7 mouse cellular contexts compared by ENCODE assay signal in genomic region chr11:86436843-86437242, GRCm38 (mm10). TPM values are rescaled to one million over a fixed set of nuclear protein-coding genes. Genes with fewer than 3 reads are reported as not detected.
DNase-seq lines count a peak whose midpoint lies in the region; ATAC-seq and TF ChIP-seq lines count a peak whose summit lies in the region.

No protein-coding gene starts in this region.

- TF ChIP-seq EP300 in liver, embryonic 14.5 days (IDR thresholded peaks at IDR 0.05; ENCODE audit: low read depth), result no peak
- TF ChIP-seq EP300 in stomach, postnatal 0 days (optimal IDR thresholded peaks at IDR 0.05), result no peak

- peak; percentile 64 for TF ChIP-seq CTCF in liver, embryonic 14.5 days (IDR thresholded peaks at IDR 0.05; ENCODE audit: low read depth)
- TF ChIP-seq CTCF in stomach, postnatal 0 days (IDR thresholded peaks at IDR 0.05; ENCODE audit: low read depth), result peak; percentile 79

- no peak overlapping the region for H3K9ac ChIP-seq in hindbrain, embryonic 15.5 days
- no peak overlapping the region for H3K9ac ChIP-seq in hindbrain, embryonic 12.5 days
- H3K9ac ChIP-seq in embryonic facial prominence, embryonic 15.5 days, result no peak overlapping the region
- no peak overlapping the region for H3K9ac ChIP-seq in liver, embryonic 14.5 days (replicated peaks)
- H3K9ac ChIP-seq in stomach, postnatal 0 days (ENCODE audit: low read length), result no peak overlapping the region

- no peak for ATAC-seq in hindbrain, embryonic 15.5 days (ENCODE audit: low FRiP score, low read depth)
- ATAC-seq in hindbrain, embryonic 12.5 days (ENCODE audit: low FRiP score), result no peak
- ATAC-seq in embryonic facial prominence, embryonic 15.5 days (ENCODE audit: insufficient number of reproducible peaks, low FRiP score, low TSS enrichment, low read depth), result no peak
- ATAC-seq in liver, embryonic 14.5 days (ENCODE audit: insufficient read depth), result no peak
- ATAC-seq in stomach, postnatal 0 days (ENCODE audit: low FRiP score, low TSS enrichment), result peak; percentile 79

- no peaks in the 10 kb centered on the region for H3K9me3 ChIP-seq in hindbrain, embryonic 15.5 days
- H3K9me3 ChIP-seq in hindbrain, embryonic 12.5 days (replicated peaks), result no peaks in the 10 kb centered on the region
- no peaks in the 10 kb centered on the region for H3K9me3 ChIP-seq in embryonic facial prominence, embryonic 15.5 days (replicated peaks)
- no peaks in the 10 kb centered on the region for H3K9me3 ChIP-seq in liver, embryonic 14.5 days (ENCODE audit: control insufficient read depth, low read length)
- no peaks in the 10 kb centered on the region for H3K9me3 ChIP-seq in stomach, postnatal 0 days (ENCODE audit: control insufficient read depth, low read length)

- 30% methylated on average over 5 of the region's 5 CpGs for WGBS in hindbrain, embryonic 15.5 days
- WGBS in hindbrain, embryonic 12.5 days, result 28% methylated on average over 5 of the region's 5 CpGs
- 12% methylated on average over 5 of the region's 5 CpGs for WGBS in embryonic facial prominence, embryonic 15.5 days
- WGBS in liver, embryonic 14.5 days (ENCODE audit: insufficient replicate concordance), result 22% methylated on average over 5 of the region's 5 CpGs
- WGBS in stomach, postnatal 0 days, result 15% methylated on average over 5 of the region's 5 CpGs

- DNase-seq in B cell, adult 2 months, result peak; percentile 62 to 67
- DNase-seq in MN1 (ENCODE audit: low spot score), result peak; percentile 80
- DNase-seq in liver, embryonic 14.5 days (ENCODE audit: low read depth in 3 of 3, low spot score in 3 of 3), result peak in 1 of 3 experiments; percentile 14
- peak; percentile 61 for DNase-seq in stomach, postnatal 0 days (ENCODE audit: low spot score)

- H3K4me3 ChIP-seq in hindbrain, embryonic 15.5 days, result no peak overlapping the region
- no peak overlapping the region for H3K4me3 ChIP-seq in hindbrain, embryonic 12.5 days
- H3K4me3 ChIP-seq in embryonic facial prominence, embryonic 15.5 days (replicated peaks), result no peak overlapping the region
- H3K4me3 ChIP-seq in liver, embryonic 14.5 days (ENCODE audit: insufficient read depth in 1 of 2, low read depth in 2 of 2, low read length in 2 of 2), result no peak overlapping the region
- no peak overlapping the region for H3K4me3 ChIP-seq in stomach, postnatal 0 days (ENCODE audit: low read depth, low read length)

- peaks cover 9% of the 10 kb centered on the region; the same call in 1 of the 2 replicates for H3K4me1 ChIP-seq in hindbrain, embryonic 15.5 days (replicated peaks)
- no peaks in the 10 kb centered on the region for H3K4me1 ChIP-seq in hindbrain, embryonic 12.5 days
- H3K4me1 ChIP-seq in embryonic facial prominence, embryonic 15.5 days, result no peaks in the 10 kb centered on the region
- H3K4me1 ChIP-seq in liver, embryonic 14.5 days (replicated peaks; ENCODE audit: control insufficient read depth in 2 of 2, insufficient read depth in 2 of 2, low read length in 1 of 2), result no peaks in the 10 kb centered on the region
- H3K4me1 ChIP-seq in stomach, postnatal 0 days (replicated peaks; ENCODE audit: control insufficient read depth, insufficient read depth), result no peaks in the 10 kb centered on the region

- no peaks in the 10 kb centered on the region for H3K27me3 ChIP-seq in hindbrain, embryonic 15.5 days
- H3K27me3 ChIP-seq in hindbrain, embryonic 12.5 days, result no peaks in the 10 kb centered on the region
- H3K27me3 ChIP-seq in embryonic facial prominence, embryonic 15.5 days, result no peaks in the 10 kb centered on the region
- H3K27me3 ChIP-seq in liver, embryonic 14.5 days (ENCODE audit: control insufficient read depth, insufficient read depth, low read length), result no peaks in the 10 kb centered on the region
- H3K27me3 ChIP-seq in stomach, postnatal 0 days (ENCODE audit: control insufficient read depth, insufficient read depth, low read length), result no peaks in the 10 kb centered on the region

- H3K4me2 ChIP-seq in hindbrain, embryonic 15.5 days, result peak overlapping the region; percentile 32; the same call in 1 of the 2 replicates
- H3K4me2 ChIP-seq in hindbrain, embryonic 12.5 days (replicated peaks), result no peak overlapping the region
- H3K4me2 ChIP-seq in embryonic facial prominence, embryonic 15.5 days (replicated peaks), result peak overlapping the region; percentile 10; the same call in 1 of the 2 replicates
- H3K4me2 ChIP-seq in liver, embryonic 14.5 days (ENCODE audit: low read depth), result no peak overlapping the region
- peak overlapping the region; percentile 32 for H3K4me2 ChIP-seq in stomach, postnatal 0 days (replicated peaks; ENCODE audit: low read depth)

- no peak overlapping the region for H3K27ac ChIP-seq in hindbrain, embryonic 15.5 days (replicated peaks)
- H3K27ac ChIP-seq in hindbrain, embryonic 12.5 days, result no peak overlapping the region
- H3K27ac ChIP-seq in embryonic facial prominence, embryonic 15.5 days (replicated peaks), result no peak overlapping the region
- H3K27ac ChIP-seq in liver, embryonic 14.5 days, result no peak overlapping the region
- H3K27ac ChIP-seq in stomach, postnatal 0 days (replicated peaks), result no peak overlapping the region

- no peaks in the 10 kb centered on the region for H3K36me3 ChIP-seq in hindbrain, embryonic 15.5 days
- no peaks in the 10 kb centered on the region for H3K36me3 ChIP-seq in hindbrain, embryonic 12.5 days
- no peaks in the 10 kb centered on the region for H3K36me3 ChIP-seq in embryonic facial prominence, embryonic 15.5 days
- no peaks in the 10 kb centered on the region for H3K36me3 ChIP-seq in liver, embryonic 14.5 days (replicated peaks; ENCODE audit: control insufficient read depth, insufficient read depth, low read depth)
- H3K36me3 ChIP-seq in stomach, postnatal 0 days (ENCODE audit: control insufficient read depth, insufficient read depth, low read length), result no peaks in the 10 kb centered on the region

RNA-seq across cellular contexts. Expression of gene Rnft1, which starts 47.6 kb away (rescaled TPM):
- 17.8 and 17.9 TPM in 2 replicates for polyA plus RNA-seq in hindbrain, embryonic 15.5 days (2015; fragmentation: Nextera tagmentation; extraction: Ambion mirVana)
- 22.4 and 24.6 TPM in 2 replicates for polyA plus RNA-seq in hindbrain, embryonic 12.5 days (2016; fragmentation: Nextera tagmentation; extraction: Ambion mirVana)
- 52.2 and 54.3 TPM in 2 replicates for polyA plus RNA-seq in embryonic facial prominence, embryonic 15.5 days (2015; fragmentation: Nextera tagmentation; extraction: Ambion mirVana)
- polyA plus RNA-seq in liver, embryonic 14.5 days (2012; rRNA removed), result 2.2 and 3.2 TPM in 2 replicates
- polyA plus RNA-seq in liver, embryonic 14.5 days (2014; fragmentation: Nextera tagmentation; extraction: Ambion mirVana), result 15.9 and 17.0 TPM in 2 replicates
- polyA plus RNA-seq in stomach, postnatal 0 days (2015; fragmentation: Nextera tagmentation; extraction: Ambion mirVana), result 58.2 and 60.8 TPM in 2 replicates

Comparison
In these comparisons a context has a peak if more than half of its experiments do, and no peak if none do; other contexts are left out.
1. H3K4me2 ChIP-seq: peak in hindbrain, embryonic 15.5 days (single experiment), embryonic facial prominence, embryonic 15.5 days (single experiment) and stomach, postnatal 0 days (single experiment); none in hindbrain, embryonic 12.5 days (single experiment) and liver, embryonic 14.5 days (single experiment).